ENCODE assay signal across 32 mouse cellular contexts in genomic region chr4:124323589-124323988, GRCm38 (mm10).
"Had no signal": no experiment of that assay in that cellular context is flagged by ENCODE, and none has a peak within 500 bp of the region (broad histone marks: within the 10 kb centered on the region; RNA-seq: fewer than 3 reads in every experiment).

No protein-coding gene starts in this region.

- H3K36me3 ChIP-seq: limb, embryonic 10.5 days; limb, embryonic 12.5 days; limb, embryonic 13.5 days; limb, embryonic 15.5 days; liver, embryonic 12.5 days; liver, embryonic 13.5 days; liver, embryonic 15.5 days; lung, embryonic 15.5 days; midbrain, embryonic 10.5 days; midbrain, embryonic 12.5 days; midbrain, embryonic 13.5 days; midbrain, embryonic 15.5 days; neural tube, embryonic 12.5 days had no signal

- H3K4me1 ChIP-seq: limb, embryonic 10.5 days; limb, embryonic 12.5 days; limb, embryonic 13.5 days; limb, embryonic 15.5 days; liver, embryonic 12.5 days; liver, embryonic 13.5 days; liver, embryonic 15.5 days; lung, embryonic 15.5 days; megakaryocyte, embryonic 14.5 days; midbrain, embryonic 12.5 days; midbrain, embryonic 15.5 days; neural tube, embryonic 12.5 days had no signal

- ATAC-seq: liver, embryonic 12.5 days; liver, postnatal 0 days; lung, postnatal 0 days; midbrain, embryonic 13.5 days; midbrain, embryonic 15.5 days; midbrain, embryonic 16.5 days had no signal

- H3K9me3 ChIP-seq: limb, embryonic 10.5 days; limb, embryonic 12.5 days; limb, embryonic 13.5 days; limb, embryonic 15.5 days; liver, embryonic 12.5 days; liver, embryonic 13.5 days; liver, embryonic 15.5 days; lung, embryonic 15.5 days; midbrain, embryonic 13.5 days; midbrain, embryonic 15.5 days; neural tube, embryonic 12.5 days had no signal

- H3K4me3 ChIP-seq: limb, embryonic 10.5 days; limb, embryonic 12.5 days; limb, embryonic 13.5 days; limb, embryonic 15.5 days; liver, embryonic 12.5 days; liver, embryonic 13.5 days; liver, embryonic 15.5 days; lung, embryonic 15.5 days; megakaryocyte, embryonic 14.5 days; midbrain, embryonic 10.5 days; midbrain, embryonic 12.5 days; midbrain, embryonic 13.5 days; midbrain, embryonic 15.5 days; myocyte; neural tube, embryonic 12.5 days had no signal

- DNase-seq: left cerebral cortex, postnatal 4 days; liver; liver, embryonic 13.5 days; liver, postnatal 0 days; lung, adult 18-20 months; lung, adult 2 months; lung, embryonic 14.5 days; lung, postnatal 10 days; lung, postnatal 14 days; lung, postnatal 36 days; lung, postnatal 4 days; midbrain, embryonic 14.5 days had no signal

- H3K9ac ChIP-seq: limb, embryonic 12.5 days; limb, embryonic 13.5 days; limb, embryonic 15.5 days; liver, embryonic 12.5 days; liver, embryonic 13.5 days; liver, embryonic 14.5 days; liver, embryonic 15.5 days; liver, postnatal 0 days; lung, embryonic 14.5 days; lung, embryonic 15.5 days; midbrain, embryonic 12.5 days; midbrain, embryonic 13.5 days; midbrain, embryonic 15.5 days; neural tube, embryonic 12.5 days had no signal

- H3K27me3 ChIP-seq: limb, embryonic 12.5 days; limb, embryonic 13.5 days; limb, embryonic 15.5 days; liver, embryonic 12.5 days; liver, embryonic 13.5 days; liver, embryonic 15.5 days; lung, embryonic 15.5 days; megakaryocyte, embryonic 14.5 days; neural tube, embryonic 12.5 days had no signal

- H3K4me2 ChIP-seq: limb, embryonic 12.5 days; limb, embryonic 13.5 days; limb, embryonic 15.5 days; liver, embryonic 11.5 days; liver, embryonic 12.5 days; liver, embryonic 13.5 days; liver, embryonic 15.5 days; lung, embryonic 14.5 days; lung, embryonic 15.5 days; midbrain, embryonic 11.5 days; midbrain, embryonic 12.5 days; midbrain, embryonic 13.5 days; midbrain, embryonic 15.5 days; neural tube, embryonic 12.5 days had no signal

- H3K27ac ChIP-seq: limb, embryonic 10.5 days; limb, embryonic 12.5 days; limb, embryonic 13.5 days; limb, embryonic 15.5 days; liver, embryonic 12.5 days; liver, embryonic 13.5 days; liver, embryonic 14.5 days; liver, embryonic 15.5 days; lung, embryonic 15.5 days; macrophage; midbrain, embryonic 10.5 days; midbrain, embryonic 12.5 days; midbrain, embryonic 13.5 days; midbrain, embryonic 15.5 days; neural tube, embryonic 12.5 days had no signal
